Mouse (Mus musculus) frontal cortex, postnatal 25 days (tissue): ENCODE results near the gene Cpt2.
A peak's percentile ranks its signal among the peaks of the same experiment; 100 is the strongest.

Source experiments
- DNase-seq, 2 experiments: peaks; one replicate each; pipeline ENCODE4 v3.0.0; 2022; ENCODE audit warnings: low spot score in 2 of 2

The Cpt2 gene

GRCm38 (mm10) chr4:107921152-107921695 is 2.2 kb downstream of the Cpt2 start:
- no peak for DNase-seq

DNA sequence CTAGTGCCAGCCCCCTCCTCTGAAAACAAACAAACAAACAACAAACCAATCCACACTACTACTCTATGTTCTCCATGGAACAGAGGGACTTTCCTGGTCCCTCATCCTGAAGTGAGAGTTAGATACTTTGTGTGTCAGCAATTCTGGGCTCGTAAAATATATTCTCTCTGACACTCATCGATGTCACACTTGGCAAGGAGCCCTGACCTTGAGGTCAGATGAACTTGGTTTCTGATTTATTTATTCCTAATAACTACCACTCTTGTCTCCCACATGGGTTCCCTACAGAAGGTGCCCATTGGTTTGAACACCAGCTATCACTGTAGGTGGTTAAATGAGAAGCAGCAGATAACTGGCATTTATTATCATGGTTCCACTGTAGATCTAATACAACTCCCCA is 3.1 kb downstream of the Cpt2 start:
- DNase-seq, result no peak

DNA sequence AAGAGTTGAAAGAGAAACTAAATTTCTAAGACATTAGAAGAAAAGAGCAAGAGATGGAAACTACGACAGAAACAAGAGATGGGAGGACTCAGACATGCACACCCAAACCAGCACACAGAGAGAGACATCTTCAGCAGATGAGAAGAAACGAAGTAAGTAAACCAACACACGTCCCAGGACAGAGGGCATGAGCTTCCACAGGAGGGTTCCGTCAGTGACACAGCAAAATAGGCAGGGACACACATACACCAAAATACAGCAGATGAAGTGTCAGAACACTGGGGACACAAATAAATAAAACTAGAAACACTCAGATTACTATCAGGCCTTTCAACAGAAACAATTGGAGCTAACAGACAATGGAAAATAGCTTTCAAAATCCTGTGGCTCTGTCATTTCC is 13.4 kb downstream of the Cpt2 start:
- DNase-seq, result no peak

DNA sequence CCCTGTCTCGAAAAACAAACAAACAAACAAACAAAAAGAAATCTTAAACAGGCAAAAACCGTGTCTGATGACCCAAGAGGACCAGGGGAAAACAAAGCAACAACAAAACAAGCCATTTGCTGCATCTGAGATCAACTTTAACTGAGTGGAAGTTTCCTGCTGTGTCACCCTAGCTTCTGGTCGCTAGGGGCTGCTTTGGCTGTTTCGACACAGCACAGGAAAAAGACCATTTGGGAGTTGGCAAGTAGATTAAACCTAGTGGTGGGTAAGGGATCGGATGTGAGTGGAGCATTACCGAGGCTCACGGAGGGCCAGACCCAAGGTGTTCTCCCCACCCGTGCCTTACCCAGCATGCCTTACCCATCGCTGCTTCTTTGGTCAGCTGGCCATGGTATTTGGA is 16.8 kb downstream of the Cpt2 start:
- no peak for DNase-seq

DNA sequence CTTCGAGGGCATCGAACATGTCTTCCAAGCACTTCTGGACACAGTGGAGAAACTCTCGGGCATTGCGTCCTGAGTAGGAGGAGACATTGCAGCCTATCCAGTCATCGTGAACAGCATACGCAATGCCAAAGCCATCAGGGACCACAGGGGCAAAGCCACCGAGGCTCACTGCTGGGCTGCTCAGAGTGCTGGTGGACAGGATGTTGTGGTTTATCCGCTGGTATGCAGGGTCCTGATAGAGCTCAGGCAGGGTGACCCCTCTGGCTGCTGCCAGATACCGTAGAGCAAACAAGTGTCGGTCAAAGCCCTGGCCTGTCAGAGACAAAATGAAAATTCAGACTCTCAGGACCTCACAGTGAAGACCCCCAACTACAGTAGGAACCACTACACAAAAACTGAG is 19.2 kb downstream of the Cpt2 start:
- no peak for DNase-seq

- no peak for DNase-seq
Observed at GRCm38 (mm10) chr4:107900206-107900605, 23.2 kb downstream of the Cpt2 start.

GRCm38 (mm10) chr4:107899211-107899927 is 24.0 kb downstream of the Cpt2 start:
- no peak for DNase-seq

DNA sequence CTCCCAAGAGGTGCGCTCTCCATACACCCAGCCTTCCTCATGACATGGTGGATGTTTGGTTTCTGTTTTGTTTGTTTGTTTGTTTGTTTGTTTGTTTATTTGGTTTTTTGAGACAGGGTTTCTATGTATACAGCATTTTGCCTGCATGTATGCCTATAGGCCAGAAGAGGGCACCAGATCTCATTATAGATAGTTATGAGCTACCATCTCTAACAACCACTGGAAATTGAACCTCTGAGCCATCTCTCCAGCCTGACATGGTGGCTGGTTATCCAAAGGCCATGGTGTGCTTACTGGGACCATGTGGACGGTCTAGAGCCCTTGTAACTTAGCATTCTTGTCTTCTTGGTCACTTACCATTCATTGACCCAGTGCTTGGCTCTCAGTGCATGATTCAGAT is 30.7 kb downstream of the Cpt2 start:
- no peak for DNase-seq

- DNase-seq, result peak; percentile 91 to 92
Observed at GRCm38 (mm10) chr4:107889731-107890432, 33.5 kb downstream of the Cpt2 start, which contains the start of gene 0610037L13Rik. Gene 0610037L13Rik, plus strand, starts transcription at chr4:107889813.

DNA sequence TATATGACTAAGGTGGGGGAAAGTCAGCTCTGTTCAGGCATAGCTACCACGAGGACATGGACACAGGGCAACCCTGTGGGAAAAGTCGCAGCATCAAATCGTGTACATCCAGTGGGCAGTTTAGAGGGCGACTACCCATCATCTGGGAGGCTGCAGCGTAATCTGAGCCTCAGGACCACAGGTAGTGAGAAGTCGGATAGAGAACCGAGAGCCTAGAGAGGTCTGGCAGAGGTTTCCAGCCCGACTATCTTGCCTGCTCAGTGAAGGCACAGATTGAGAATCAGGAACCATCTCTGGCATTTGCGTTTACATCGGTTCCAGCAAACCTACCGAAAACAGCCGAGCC is 34.1 kb downstream of the Cpt2 start:
- no peak for DNase-seq

DNA sequence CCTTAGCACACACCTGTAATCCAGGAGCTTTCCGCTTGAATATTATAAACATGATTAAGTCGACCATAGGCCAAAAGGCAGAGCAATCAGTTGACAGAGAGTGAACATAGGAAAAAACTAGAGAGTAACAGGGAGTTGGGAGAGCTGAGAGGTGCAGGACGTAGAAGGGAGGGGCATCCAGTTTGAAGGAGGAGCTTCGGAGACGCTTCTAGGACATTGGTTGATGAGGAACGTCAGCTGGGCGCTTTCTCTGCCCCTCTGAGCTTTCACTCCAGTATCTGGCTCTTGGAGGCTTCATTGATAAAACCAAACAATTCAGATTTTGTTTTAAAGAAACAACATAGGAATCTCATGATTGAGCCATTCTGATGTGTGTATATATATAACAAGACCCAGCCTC is 37.0 kb downstream of the Cpt2 start:
- DNase-seq, result no peak

DNA sequence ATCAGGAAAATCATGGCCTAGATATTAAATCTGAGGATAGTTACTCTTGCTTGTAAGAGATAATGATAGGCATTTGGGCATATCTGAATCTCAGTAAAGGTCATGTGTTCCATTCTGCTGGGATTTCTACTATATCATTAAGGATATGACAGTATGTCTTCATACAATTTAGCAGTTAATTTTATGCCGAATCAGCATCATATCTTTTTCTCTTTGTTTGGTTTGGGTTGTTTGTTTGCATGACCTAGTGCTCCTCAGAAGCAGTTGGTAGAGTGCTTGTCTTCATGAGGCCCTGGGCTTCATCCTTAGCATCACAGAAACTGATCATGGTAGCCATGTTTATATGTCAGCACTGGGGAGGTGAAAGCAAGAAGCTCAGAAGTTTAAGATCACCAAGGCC is 41.8 kb downstream of the Cpt2 start:
- DNase-seq, result no peak

- peak; percentile 95 to 97 for DNase-seq
Observed at GRCm38 (mm10) chr4:107879254-107880050, 44.0 kb downstream of the Cpt2 start, which contains the start of gene Magoh. Gene Magoh, plus strand, starts transcription at chr4:107879755.

DNA sequence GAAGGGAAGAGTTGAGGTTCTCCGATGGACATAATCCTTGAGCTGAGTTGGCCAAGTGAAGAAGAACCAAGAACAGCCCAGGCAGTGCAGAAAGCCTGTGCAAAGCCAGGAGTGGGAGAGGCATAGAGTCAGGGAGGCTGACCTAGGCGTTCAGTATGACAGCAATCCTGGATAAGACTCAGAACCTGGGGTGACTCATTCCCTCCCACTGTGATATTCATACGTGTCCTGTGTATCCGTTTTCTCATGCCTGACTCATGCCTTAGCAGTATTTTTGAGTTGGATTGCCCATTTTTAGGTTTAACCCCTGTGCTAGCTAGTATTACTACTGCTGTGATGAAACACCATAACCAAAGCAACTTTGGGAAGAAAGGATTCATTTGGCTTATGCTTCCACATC is 58.5 kb downstream of the Cpt2 start:
- DNase-seq, result no peak

- DNase-seq, result no peak
Observed at GRCm38 (mm10) chr4:107858995-107859394, 64.4 kb downstream of the Cpt2 start.

GRCm38 (mm10) chr4:107856958-107857686 is 66.3 kb downstream of the Cpt2 start:
- DNase-seq, result no peak
